Mouse (Mus musculus) CH12.LX (cell line): ENCODE results near the gene Rpl36al.

Experiments
- CHD2 ChIP-seq: IDR thresholded peaks from 2 replicates; pipeline ENCODE4 v1.6.1; 2011; ENCODE audit warnings: low read length, improper control_type of control experiment
- CTCF ChIP-seq, 2 experiments: IDR thresholded peaks in 1 of 2; conservative IDR thresholded peaks in 1 of 2; 2 replicates each; pipeline ENCODE4 v1.5.1; 2011 to 2012; ENCODE audit warnings: low read depth in 2 of 2, low read length in 2 of 2, improper control_type of control experiment in 1 of 2, inconsistent platforms in 1 of 2, mild to moderate bottlenecking in 1 of 2, moderate library complexity in 1 of 2
- E2F4 ChIP-seq: IDR thresholded peaks from 2 replicates; pipeline ENCODE4 v1.6.1; 2011; ENCODE audit warnings: low read depth, low read length, improper control_type of control experiment; ENCODE audit not compliant: insufficient replicate concordance
- ELF1 ChIP-seq: IDR thresholded peaks from 2 replicates; pipeline ENCODE4 v1.6.1; 2014; ENCODE audit warnings: low read depth, mild to moderate bottlenecking, inconsistent platforms, low read length, improper control_type of control experiment
- ETS1 ChIP-seq: conservative IDR thresholded peaks from 2 replicates; pipeline ENCODE4 v1.6.1; 2012; ENCODE audit warnings: low read depth, mild to moderate bottlenecking, inconsistent platforms, low read length, improper control_type of control experiment, moderate library complexity
- IRF4 ChIP-seq: IDR thresholded peaks from 2 replicates; pipeline ENCODE4 v1.6.1; 2014; ENCODE audit warnings: low read depth, mild to moderate bottlenecking, inconsistent platforms, low read length, improper control_type of control experiment
- JUND ChIP-seq: conservative IDR thresholded peaks from 2 replicates; pipeline ENCODE4 v1.6.1; 2011; ENCODE audit warnings: low read depth, low read length, improper control_type of control experiment
- MAFK ChIP-seq: IDR thresholded peaks from 2 replicates; pipeline ENCODE4 v1.6.1; 2011; ENCODE audit warnings: low read length, improper control_type of control experiment; ENCODE audit not compliant: insufficient replicate concordance
- POLR2A ChIP-seq: IDR thresholded peaks from 2 replicates; pipeline ENCODE4 v1.6.1; 2011; ENCODE audit warnings: low read depth, mild to moderate bottlenecking, improper control_type of control experiment, low read length
- POLR2AphosphoS2 ChIP-seq: IDR thresholded peaks from 2 replicates; pipeline ENCODE4 v1.6.1; 2011; ENCODE audit warnings: low read depth, low read length, improper control_type of control experiment
- TBP ChIP-seq: conservative IDR thresholded peaks from 2 replicates; pipeline ENCODE4 v1.6.1; 2011; ENCODE audit warnings: low read depth, low read length, improper control_type of control experiment
- TCF12 ChIP-seq: IDR thresholded peaks from 2 replicates; pipeline ENCODE4 v1.6.1; 2014; ENCODE audit warnings: low read depth, mild to moderate bottlenecking, inconsistent platforms, low read length, improper control_type of control experiment
- UBTF ChIP-seq: IDR thresholded peaks from 2 replicates; pipeline ENCODE4 v1.6.1; 2012; ENCODE audit warnings: low read depth, mild to moderate bottlenecking, inconsistent platforms, low read length, improper control_type of control experiment, moderate library complexity
- ZKSCAN1 ChIP-seq: IDR thresholded peaks from 2 replicates; pipeline ENCODE4 v1.6.1; 2012; ENCODE audit warnings: low read depth, inconsistent platforms, low read length, improper control_type of control experiment, borderline replicate concordance

DNA sequence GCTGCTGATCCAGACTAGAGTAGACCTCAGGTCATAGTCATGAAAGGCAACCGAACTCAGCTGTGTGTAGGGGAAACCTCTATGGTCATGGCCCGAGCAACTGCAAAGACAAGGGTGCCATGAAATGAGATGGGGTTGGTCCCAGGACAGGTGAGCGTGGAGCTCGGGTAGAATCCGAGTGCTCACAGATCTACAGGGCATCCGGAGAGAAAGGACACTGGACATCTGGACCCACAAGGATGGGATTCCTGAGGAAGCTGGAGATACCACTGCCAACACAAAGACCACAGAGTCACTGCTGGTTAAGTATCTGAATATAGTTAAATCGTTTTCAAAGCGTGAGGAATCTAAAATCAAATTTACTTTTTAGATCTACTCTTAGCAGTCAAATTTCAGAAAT is 23.5 kb upstream of the Rpl36al start:
- TF ChIP-seq POLR2A (no peak), E2F4 (no peak), UBTF (no peak), POLR2AphosphoS2 (no peak), TCF12 (no peak), TBP (no peak), ETS1 (no peak), MAFK (no peak), ZKSCAN1 (no peak), CTCF (conservative IDR thresholded peaks at IDR 0.05 in 1 of 2, IDR thresholded peaks at IDR 0.05 in 1 of 2; ENCODE audit: low read depth in 2 of 2, low read length in 2 of 2) (no peak), IRF4 (no peak), CHD2 (no peak), JUND (no peak), ELF1 (no peak)
